Mouse (Mus musculus) heart, postnatal 36 days (tissue): ENCODE results near the gene Btbd35f1. TPM values are rescaled to one million over a fixed set of nuclear protein-coding genes. Genes with fewer than 3 reads are reported as not detected.
"Not testable (repeated sequence)": the region's sequence is repeated elsewhere in the genome, so short reads cannot be mapped to it uniquely, and the experiment has no call there.

ENCODE experiments used
- DNase-seq, 2 experiments: peaks; one replicate each; pipeline ENCODE4 v3.0.0; 2021 to 2022
- intact Hi-C: fragments of 180-260 bp; cut with DNase I; formaldehyde crosslinking; loops from one replicate; pipeline ENCODE4 v1.15.1; 2025
- total RNA-seq, 2 experiments: library from RNA; stranded (reverse); gene quantifications; 2 replicates each; pipeline ENCODE4 v1.2.3; 2021

Gene Btbd35f1
- not detected for total RNA-seq

DNA sequence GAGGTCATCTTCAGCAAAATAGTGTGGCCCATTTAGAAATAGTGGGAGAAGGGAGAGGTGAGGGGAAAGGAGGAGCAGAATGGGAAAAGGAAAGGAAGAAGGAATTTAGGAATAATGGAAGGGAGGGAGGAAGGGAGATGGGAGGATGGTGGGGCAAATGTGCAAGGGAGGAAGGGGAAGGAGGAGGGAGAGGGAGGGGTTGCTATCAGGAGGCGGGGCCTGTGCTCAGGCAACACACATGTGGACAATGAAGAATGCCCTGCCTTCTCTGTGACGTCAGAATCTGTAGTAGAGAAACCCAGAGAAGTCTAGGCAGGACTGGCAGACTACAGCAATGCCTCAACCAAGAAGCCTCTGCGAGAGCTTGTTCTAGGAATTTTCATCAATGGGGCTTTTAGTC is at the start of gene Btbd35f1:
Btbd35f1 (plus strand) TSS at position 301 of the 400 bp plus-strand sequence.
- DNase-seq, intact Hi-C loops: not testable (repeated sequence)

DNA sequence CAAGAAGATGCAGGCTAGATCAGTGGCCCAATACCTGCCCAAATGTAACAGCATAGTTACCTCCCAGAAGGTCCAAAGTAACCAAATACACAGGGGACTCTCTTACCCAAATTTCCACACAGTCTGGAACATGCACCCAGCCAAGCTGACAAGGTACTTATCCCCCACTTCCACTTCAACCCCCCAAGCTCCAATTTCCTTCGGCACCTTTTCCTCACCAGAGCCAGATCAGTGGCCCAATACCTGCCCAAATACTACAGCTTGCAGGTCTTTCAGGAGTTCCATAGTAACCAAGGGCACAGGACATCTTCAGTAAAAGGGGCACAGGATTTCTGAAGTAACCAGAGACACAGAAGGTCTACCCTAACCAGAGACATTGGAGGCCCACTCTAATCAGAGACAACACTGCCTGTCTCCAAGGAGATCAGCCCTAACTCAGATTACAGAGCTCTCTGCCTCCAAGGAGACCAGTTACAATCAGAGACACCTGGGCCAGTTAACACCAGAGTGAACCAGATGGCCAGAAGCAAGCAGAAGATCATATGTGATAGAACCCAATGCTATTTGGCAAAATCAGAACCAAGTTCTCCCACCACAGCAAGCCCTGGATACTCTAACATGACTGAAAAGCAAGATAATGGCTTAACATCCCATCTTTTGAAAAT is 31.2 kb downstream of the Btbd35f1 start:
- DNase-seq, result not testable (repeated sequence)

DNA sequence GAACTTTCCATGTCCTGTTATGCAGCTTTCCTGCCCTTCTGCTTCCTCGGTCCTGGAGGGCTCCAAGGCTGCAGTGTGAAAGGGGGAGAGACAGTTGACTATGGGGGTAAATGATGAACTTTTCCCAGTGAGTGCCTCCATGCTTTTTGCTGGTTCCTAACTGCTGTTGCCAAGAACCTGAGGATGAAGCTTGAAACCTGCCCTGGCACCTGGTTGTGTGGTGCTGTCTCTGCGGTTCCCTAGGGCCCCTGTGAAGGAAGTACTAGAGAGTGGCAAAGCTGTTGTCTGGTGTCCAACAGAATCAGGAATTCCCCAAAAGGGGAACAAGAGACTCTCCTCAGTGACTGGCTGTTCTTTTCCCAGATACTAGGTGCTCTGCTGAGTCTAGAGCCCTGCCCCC is 41.2 kb downstream of the Btbd35f1 start:
- intact Hi-C loops, result not testable (repeated sequence)

More for the DNA sequence above, 31.2 kb downstream of the Btbd35f1 start:
- intact Hi-C loops, result not testable (repeated sequence)

DNA sequence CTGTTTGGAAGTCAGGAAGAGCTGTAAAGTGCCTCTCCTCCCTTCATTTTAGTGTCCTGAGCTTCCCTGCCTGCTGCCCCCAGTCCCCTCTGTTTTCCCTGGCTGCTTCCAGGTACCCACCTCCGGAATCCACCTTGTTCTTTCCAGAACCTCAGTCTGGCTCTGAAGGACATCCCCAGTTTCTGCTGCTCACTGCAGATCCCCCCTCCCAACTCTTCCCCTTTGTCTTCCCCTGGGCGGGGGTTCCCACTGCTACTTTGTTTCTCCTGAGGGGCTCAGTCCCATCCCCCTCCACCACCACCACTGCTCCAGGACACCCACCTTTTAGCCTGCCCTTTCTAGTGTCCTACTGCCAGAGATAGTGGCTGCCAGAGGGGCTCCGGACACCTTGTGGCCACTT is 41.6 kb downstream of the Btbd35f1 start:
- DNase-seq, intact Hi-C loops: not testable (repeated sequence)

More for the DNA sequence above, 41.2 kb downstream of the Btbd35f1 start:
- not testable (repeated sequence) for DNase-seq

Other genes with a start within 250 kb of the Btbd35f1 start
- gene Gm5926, start 90.7 kb downstream of the Btbd35f1 start, total RNA-seq, result not detected
- not detected for gene Btbd35f21, start 166.1 kb downstream of the Btbd35f1 start, total RNA-seq